Mouse (Mus musculus) liver, embryonic 14.5 days (tissue): ENCODE data around the gene Gon4l. TPM values are rescaled to one million over a fixed set of nuclear protein-coding genes. Genes with fewer than 3 reads are reported as not detected.

Experiments
- ATAC-seq: fragments of 200-750 bp; cut with Nextera tagmentation; 2 replicates; pipeline ENCODE4 v1.8.0; 2017; ENCODE audit warnings: moderate number of reproducible peaks, mild to moderate bottlenecking, moderate library complexity; ENCODE audit not compliant: insufficient read depth
- DNase-seq, 3 experiments: peaks; one replicate each; pipeline ENCODE4 v3.0.0-alpha.2; 2012 to 2013; ENCODE audit warnings: low read depth in 3 of 3, low spot score in 3 of 3
- H3K27ac ChIP-seq: fragments of 300-500 bp; sonication (generic); 2 replicates; pipeline ENCODE4 v1.5.1; 2014; ENCODE audit warnings: moderate library complexity, mild to moderate bottlenecking, control low read depth, inconsistent platforms
- H3K27me3 ChIP-seq: fragments of 300-500 bp; sonication (generic); 2 replicates; pipeline ENCODE4 v1.6.1; 2014; ENCODE audit warnings: mild to moderate bottlenecking, low read length, moderate library complexity; ENCODE audit not compliant: control insufficient read depth, insufficient read depth
- H3K36me3 ChIP-seq: fragments of 300-500 bp; sonication (generic); replicated peaks from 2 replicates; pipeline ENCODE4 v1.6.1; 2014; ENCODE audit warnings: low read depth; ENCODE audit not compliant: control insufficient read depth, insufficient read depth
- H3K4me1 ChIP-seq, 2 experiments: fragments of 200-500 bp in 1 of 2; fragments of 300-500 bp in 1 of 2; sonication (generic) in 1 of 2; replicated peaks; 2 replicates each; pipeline ENCODE4 v1.6.1; 2012 to 2014; ENCODE audit warnings: antibody characterized with exemption in 1 of 2, inconsistent platforms in 1 of 2, low read length in 1 of 2; ENCODE audit not compliant: control insufficient read depth in 2 of 2, insufficient read depth in 2 of 2
- H3K4me2 ChIP-seq: fragments of 300-500 bp; sonication (generic); 2 replicates; pipeline ENCODE4 v1.6.1; 2014; ENCODE audit warnings: low read depth, mild to moderate bottlenecking, control low read depth, moderate library complexity
- H3K4me3 ChIP-seq, 2 experiments: fragments of 200-500 bp in 1 of 2; fragments of 300-500 bp in 1 of 2; sonication (generic) in 1 of 2; 2 replicates each; pipeline ENCODE4 v1.5.1; 2012 to 2014; ENCODE audit warnings: low read depth in 2 of 2, low read length in 2 of 2, mild to moderate bottlenecking in 2 of 2, control low read depth in 1 of 2, inconsistent platforms in 1 of 2, moderate library complexity in 1 of 2; ENCODE audit not compliant: insufficient read depth in 1 of 2
- H3K9ac ChIP-seq: fragments of 300-500 bp; sonication (generic); replicated peaks from 2 replicates; pipeline ENCODE4 v1.6.1; 2014; ENCODE audit warnings: mild to moderate bottlenecking, control low read depth, moderate library complexity
- H3K9me3 ChIP-seq: fragments of 300-500 bp; sonication (generic); 2 replicates; pipeline ENCODE4 v1.6.1; 2016; ENCODE audit warnings: low read length, mixed read lengths; ENCODE audit not compliant: control insufficient read depth
- CTCF ChIP-seq: IDR thresholded peaks from 2 replicates; pipeline ENCODE4 v1.5.1; 2016; ENCODE audit warnings: antibody characterized with exemption, low read depth, control low read depth
- EP300 ChIP-seq: IDR thresholded peaks from 2 replicates; pipeline ENCODE4 v1.6.1; 2016; ENCODE audit warnings: antibody characterized with exemption, low read depth
- WGBS: fragments of 180-500 bp; shearing (Covaris S2); extraction: QIAGEN DNeasy Blood & Tissue Kit; methylation state at CpG from one replicate; pipeline ENCODE4 v1.1.7; 2014; ENCODE audit not compliant: insufficient replicate concordance; 5-methylcytosine and 5-hydroxymethylcytosine counted together
- polyA plus RNA-seq, 2 experiments: library from polyadenylated mRNA; depleted of rRNA in 1 of 2; stranded (reverse) in 1 of 2; unstranded in 1 of 2; fragments of >200 nt; fragmentation: Nextera tagmentation in 1 of 2; extraction: Ambion mirVana in 1 of 2; gene quantifications; 2 replicates each; pipeline versions ENCODE4 v1.2.1 to v1.2.3; 2012 to 2014

Gene Gon4l
- polyA plus RNA-seq, 2 experiments, result 3.7 to 6.7 TPM

DNA sequence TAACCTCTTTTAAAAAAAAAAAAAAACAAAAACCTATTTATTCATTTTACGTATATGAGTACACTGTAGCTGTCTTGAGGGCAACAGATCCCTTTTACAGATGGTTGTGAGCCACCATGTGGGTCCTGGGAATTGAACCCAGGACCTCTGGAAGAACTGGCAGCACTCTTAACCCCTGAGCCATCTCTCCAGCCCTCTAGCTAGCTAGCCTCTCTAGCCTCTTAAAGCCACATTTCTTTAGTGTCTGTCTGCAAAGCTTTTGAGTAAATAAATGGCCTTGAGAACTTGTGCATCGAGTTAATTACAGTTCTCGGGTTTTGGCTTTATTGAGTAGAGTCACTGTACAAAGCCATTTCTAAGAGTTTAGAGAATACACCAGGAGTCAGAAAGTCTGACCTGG lies 69.8 kb downstream of the Gon4l start:
- Histone ChIP-seq H3K27ac (no peak overlapping the region), H3K9ac (no peak overlapping the region), H3K36me3 (peaks cover 59% of the 10 kb centered on the region), H3K9me3 (no peaks in the 10 kb centered on the region), H3K4me3 (no peak overlapping the region), H3K4me1 (no peaks in the 10 kb centered on the region), H3K27me3 (no peaks in the 10 kb centered on the region), H3K4me2 (no peak overlapping the region)
- ATAC-seq (no peak), DNase-seq (no peak)
- TF ChIP-seq CTCF (no peak), EP300 (no peak)
- WGBS, result 87% methylated on average over 3 of the region's 3 CpGs

DNA sequence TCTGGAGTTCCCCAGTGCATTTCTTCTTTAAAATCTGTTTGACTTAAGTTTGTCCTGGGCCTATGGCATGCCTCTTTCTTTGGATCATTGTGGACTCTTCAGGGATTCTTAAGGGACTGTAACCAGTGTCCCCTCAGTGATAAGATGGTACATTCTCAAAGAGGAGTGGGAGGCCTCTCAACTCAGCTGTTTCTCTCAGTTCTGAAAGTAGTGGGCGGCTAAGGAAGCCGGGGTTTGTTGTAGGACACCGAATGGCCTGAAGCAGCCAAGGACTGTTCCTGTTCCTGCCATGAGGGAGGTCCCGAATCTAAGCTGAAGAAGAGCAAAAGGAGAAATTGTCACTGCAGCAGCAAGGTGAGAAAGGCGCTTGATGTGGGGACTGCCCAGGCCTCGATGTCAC lies 70.2 kb downstream of the Gon4l start:
- TF ChIP-seq CTCF, result no peak
- TF ChIP-seq EP300, result no peak
- no peak for DNase-seq
- 78% methylated on average over 6 of the region's 6 CpGs for WGBS
- ATAC-seq, result no peak
- Histone ChIP-seq H3K4me1 (no peaks in the 10 kb centered on the region), H3K4me3 (no peak overlapping the region), H3K4me2 (no peak overlapping the region), H3K27me3 (no peaks in the 10 kb centered on the region), H3K9ac (no peak overlapping the region), H3K9me3 (no peaks in the 10 kb centered on the region), H3K27ac (no peak overlapping the region), H3K36me3 (peaks cover 63% of the 10 kb centered on the region)

DNA sequence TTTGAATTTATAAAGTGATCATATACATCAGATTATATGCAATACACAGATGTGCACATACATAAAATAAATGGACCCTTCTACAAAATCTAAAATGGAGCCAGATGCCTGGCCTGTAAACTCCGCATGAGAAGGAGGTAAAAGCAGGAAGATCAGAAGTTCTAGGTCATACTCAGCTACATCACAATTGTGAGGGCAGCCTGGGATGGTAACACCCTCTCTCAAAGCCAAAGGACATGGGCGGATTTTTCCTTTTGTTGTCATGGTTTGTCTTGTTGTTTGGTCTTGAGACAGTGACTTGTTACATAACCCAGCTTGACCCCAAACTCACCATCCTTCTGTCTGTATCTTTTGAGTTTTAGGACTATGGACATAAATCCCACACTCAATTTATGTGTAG lies 70.7 kb downstream of the Gon4l start:
- TF ChIP-seq CTCF (no peak), EP300 (no peak)
- H3K9me3 ChIP-seq, result no peaks in the 10 kb centered on the region
- no peak for ATAC-seq
- H3K27ac ChIP-seq, result no peak overlapping the region
- H3K36me3 ChIP-seq, result peaks cover 65% of the 10 kb centered on the region
- no peak overlapping the region for H3K4me3 ChIP-seq
- WGBS, result 74% methylated on average over 2 of the region's 2 CpGs
- no peak overlapping the region for H3K9ac ChIP-seq
- H3K4me1 ChIP-seq, result no peaks in the 10 kb centered on the region
- no peaks in the 10 kb centered on the region for H3K27me3 ChIP-seq
- DNase-seq, result no peak
- H3K4me2 ChIP-seq, result no peak overlapping the region

DNA sequence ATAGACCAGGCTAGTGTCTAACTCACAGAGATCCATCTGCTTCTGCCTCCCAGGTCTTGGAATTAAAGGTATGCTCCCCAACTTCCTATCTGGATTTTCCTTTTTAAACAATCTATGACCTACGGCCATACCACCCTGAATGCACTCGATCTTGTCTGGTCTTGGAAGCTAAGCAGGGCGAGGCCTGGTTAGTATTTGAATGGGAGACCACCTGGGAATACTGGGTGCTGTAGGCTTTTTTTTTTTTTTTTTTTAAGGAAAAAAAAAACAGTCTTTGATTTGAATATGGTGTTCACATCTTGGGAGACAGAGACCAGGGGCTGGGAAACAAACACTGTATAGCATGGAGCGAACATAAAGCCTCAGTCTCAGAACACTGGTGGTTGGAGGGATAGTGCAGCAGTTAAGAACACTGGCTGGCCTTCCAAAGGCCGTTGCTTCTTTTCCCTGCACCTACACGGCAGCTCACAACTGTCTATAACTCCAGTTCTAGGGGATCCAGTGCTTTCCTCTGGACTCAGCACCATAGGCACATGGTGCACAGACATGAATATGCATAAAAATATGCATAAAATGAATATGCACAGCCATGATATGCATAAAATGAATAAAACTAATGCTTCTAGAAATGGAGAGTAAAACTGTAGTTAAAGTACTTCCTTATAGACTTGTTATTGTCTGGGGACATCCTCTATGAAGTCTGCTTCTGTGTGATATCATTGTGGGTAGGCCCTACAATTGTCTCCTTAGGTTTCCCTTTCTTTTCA lies 71.5 kb downstream of the Gon4l start:
- H3K9ac ChIP-seq, result no peak overlapping the region
- ATAC-seq, result no peak

DNA sequence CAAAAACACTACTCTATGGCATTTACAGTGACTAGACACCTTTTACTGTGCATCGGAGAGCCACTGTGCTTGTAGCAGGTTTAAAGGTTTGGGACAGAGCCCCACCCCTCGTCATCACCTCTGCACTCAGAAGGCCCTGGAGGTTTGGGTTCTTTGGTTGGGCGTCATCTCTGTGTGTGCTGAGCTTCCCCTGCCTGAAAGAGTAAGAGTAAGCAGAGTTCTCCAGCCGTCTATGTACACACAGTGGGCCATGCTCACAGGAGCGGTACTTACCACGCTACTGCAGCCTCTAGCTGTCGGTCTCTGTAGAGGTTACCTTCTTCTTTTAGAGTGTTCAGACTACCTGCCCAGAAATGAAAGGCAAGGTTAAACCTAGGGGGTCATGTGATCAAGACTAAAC lies 77.6 kb downstream of the Gon4l start:
- TF ChIP-seq EP300, result no peak
- no peak for TF ChIP-seq CTCF
- DNase-seq, result no peak
- Histone ChIP-seq H3K27me3 (no peaks in the 10 kb centered on the region), H3K4me2 (peak overlapping the region; percentile 92), H3K4me3 (peak overlapping the region in 1 of 2 experiments; percentile 76; a peak in 1 of 4 replicates), H3K36me3 (peaks cover 26% of the 10 kb centered on the region), H3K27ac (no peak overlapping the region), H3K9me3 (no peaks in the 10 kb centered on the region), H3K9ac (no peak overlapping the region), H3K4me1 (peaks cover 3 to 9% of the 10 kb centered on the region in 2 experiments; a peak in 1 of 4 replicates)
- WGBS, result 78% methylated on average over 7 of the region's 7 CpGs
- no peak for ATAC-seq

More for the DNA sequence above, 71.5 kb downstream of the Gon4l start:
- Histone ChIP-seq H3K9me3 (no peaks in the 10 kb centered on the region), H3K4me3 (no peak overlapping the region), H3K4me2 (no peak overlapping the region), H3K27me3 (no peaks in the 10 kb centered on the region), H3K27ac (no peak overlapping the region), H3K4me1 (no peaks in the 10 kb centered on the region), H3K36me3 (peaks cover 60% of the 10 kb centered on the region)
- no peak for DNase-seq
- 75% methylated on average over 6 of the region's 6 CpGs for WGBS
- TF ChIP-seq CTCF, result no peak
- no peak for TF ChIP-seq EP300
